Mouse (Mus musculus) liver, adult 2 months (tissue): Measurements from ENCODE around the gene 4933430I17Rik. TPM values are rescaled to one million over a fixed set of nuclear protein-coding genes. Genes with fewer than 3 reads are reported as not detected.
A peak's percentile ranks its signal among the peaks of the same experiment; 100 is the strongest.

ENCODE experiments used
- DNase-seq: peaks from one replicate; pipeline ENCODE4 v3.0.0-alpha.2; 2011; ENCODE audit warnings: low read depth, low spot score; ENCODE audit errors: extremely low read depth
- H3K27ac ChIP-seq: fragments of 200-500 bp; replicated peaks from 2 replicates; pipeline ENCODE4 v1.5.1; 2012; ENCODE audit warnings: low read depth, mild to moderate bottlenecking, control low read depth, inconsistent platforms, low read length; ENCODE audit not compliant: insufficient read depth
- H3K27me3 ChIP-seq: fragments of 200-500 bp; 2 replicates; pipeline ENCODE4 v1.6.1; 2012; ENCODE audit warnings: mild to moderate bottlenecking, moderate library complexity, low read length, inconsistent platforms; ENCODE audit not compliant: control insufficient read depth, insufficient read depth
- H3K36me3 ChIP-seq: fragments of 200-500 bp; 2 replicates; pipeline ENCODE4 v1.6.1; 2012; ENCODE audit warnings: low read length, inconsistent platforms; ENCODE audit not compliant: control insufficient read depth, insufficient read depth
- H3K4me1 ChIP-seq: fragments of 200-500 bp; 2 replicates; pipeline ENCODE4 v1.6.1; 2011; ENCODE audit warnings: low read length; ENCODE audit not compliant: control insufficient read depth, insufficient read depth
- H3K4me3 ChIP-seq: fragments of 200-500 bp; 2 replicates; pipeline ENCODE4 v1.5.1; 2011; ENCODE audit warnings: low read depth, mild to moderate bottlenecking, control low read depth, low read length, moderate library complexity; ENCODE audit not compliant: insufficient read depth
- H3K79me2 ChIP-seq: fragments of 200-500 bp; 2 replicates; pipeline ENCODE4 v1.6.1; 2012; ENCODE audit warnings: inconsistent platforms, mild to moderate bottlenecking, low read length, moderate library complexity; ENCODE audit not compliant: control insufficient read depth, insufficient read depth
- H3K9ac ChIP-seq: fragments of 200-500 bp; 2 replicates; pipeline ENCODE4 v1.6.1; 2012; ENCODE audit warnings: low read depth, mild to moderate bottlenecking, control low read depth, inconsistent platforms, low read length
- CTCF ChIP-seq: fragments of 200-500 bp; IDR thresholded peaks from 2 replicates; pipeline ENCODE4 v1.5.1; 2011; ENCODE audit warnings: low read depth, low read length, control low read depth
- POLR2A ChIP-seq: fragments of 200-500 bp; IDR thresholded peaks from 2 replicates; pipeline ENCODE4 v1.6.1; 2011; ENCODE audit warnings: low read length, control low read depth; ENCODE audit not compliant: insufficient read depth; ENCODE audit errors: extremely low read depth
- WGBS: fragments of 180-500 bp; shearing (Covaris S2); methylation state at CpG from one replicate; pipeline ENCODE4 v1.1.7; 2018; 5-methylcytosine and 5-hydroxymethylcytosine counted together
- polyA plus RNA-seq: library from polyadenylated mRNA; depleted of rRNA; stranded (reverse); fragments of >200 nt; gene quantifications from 2 replicates; pipeline ENCODE4 v1.2.3, GENCODE M21; 2012
- total RNA-seq: library from RNA; depleted of rRNA; stranded (reverse); fragments of >200 nt; gene quantifications from 2 replicates; pipeline ENCODE4 v1.2.3, GENCODE M21; 2014

The 4933430I17Rik gene
- total and polyA plus RNA-seq, 2 experiments = not detected

DNA sequence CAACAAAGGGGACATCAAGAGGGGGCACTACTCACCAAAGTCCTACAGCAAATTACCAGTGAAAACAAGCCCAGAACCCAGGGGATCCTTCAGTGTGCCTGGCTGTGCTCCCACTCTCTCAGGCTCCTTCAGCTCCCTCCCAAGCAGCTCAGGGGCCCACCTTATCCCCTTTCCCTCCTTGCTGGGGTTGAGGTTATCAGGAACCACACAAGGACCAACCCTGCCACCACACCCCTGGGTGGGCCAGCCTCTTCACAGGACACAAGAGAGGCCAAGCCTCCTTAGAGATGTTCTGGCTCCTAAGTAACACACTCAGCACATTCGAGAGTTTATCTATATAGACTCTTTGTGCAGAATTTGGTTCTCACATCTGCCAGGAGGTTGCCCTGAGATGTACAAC, 8.6 kb upstream of the 4933430I17Rik start:
- Histone ChIP-seq H3K36me3 (peaks cover 23% of the 10 kb centered on the region), H3K4me3 (peak overlapping the region; percentile 7; the same call in 1 of the 2 replicates), H3K79me2 (peaks cover 10% of the 10 kb centered on the region; the same call in 1 of the 2 replicates), H3K4me1 (peaks cover 27% of the 10 kb centered on the region), H3K9ac (peak overlapping the region; percentile 68), H3K27me3 (no peaks in the 10 kb centered on the region), H3K27ac (peak overlapping the region; percentile 89)
- 0% methylated on average over 1 of the region's 1 CpGs for WGBS
- TF ChIP-seq POLR2A = no peak
- no peak for DNase-seq

DNA sequence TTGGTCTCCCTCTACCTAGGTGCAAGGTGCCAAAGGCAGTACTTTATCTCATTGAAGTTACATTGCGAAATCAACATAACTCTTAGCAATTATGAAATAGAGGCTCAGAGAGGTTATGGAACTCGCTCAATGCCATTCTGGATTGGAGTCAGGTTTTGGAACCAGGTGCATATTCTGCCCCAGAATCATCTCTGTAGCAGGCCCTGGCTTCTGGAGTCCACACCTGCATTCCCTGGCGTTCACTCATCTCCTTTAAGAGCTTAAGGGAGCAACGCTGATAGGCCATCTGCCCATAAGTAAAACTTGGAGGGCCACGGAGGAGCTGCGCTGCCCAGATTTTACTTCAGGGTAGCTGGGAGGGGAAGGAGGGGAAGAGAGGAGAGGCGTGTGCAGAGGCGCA, 8.1 kb upstream of the 4933430I17Rik start:
- H3K79me2 ChIP-seq = peaks cover 10% of the 10 kb centered on the region; the same call in 1 of the 2 replicates
- H3K27ac ChIP-seq = peak overlapping the region; percentile 87
- WGBS = 23% methylated on average over 8 of the region's 8 CpGs
- peaks cover 26% of the 10 kb centered on the region for H3K4me1 ChIP-seq
- TF ChIP-seq POLR2A (no peak), CTCF (no peak)
- H3K27me3 ChIP-seq = no peaks in the 10 kb centered on the region
- DNase-seq = peak; percentile 100
- no peak overlapping the region; the same call in 1 of the 2 replicates for H3K4me3 ChIP-seq
- H3K36me3 ChIP-seq = peaks cover 18% of the 10 kb centered on the region
- H3K9ac ChIP-seq = peak overlapping the region; percentile 52

DNA sequence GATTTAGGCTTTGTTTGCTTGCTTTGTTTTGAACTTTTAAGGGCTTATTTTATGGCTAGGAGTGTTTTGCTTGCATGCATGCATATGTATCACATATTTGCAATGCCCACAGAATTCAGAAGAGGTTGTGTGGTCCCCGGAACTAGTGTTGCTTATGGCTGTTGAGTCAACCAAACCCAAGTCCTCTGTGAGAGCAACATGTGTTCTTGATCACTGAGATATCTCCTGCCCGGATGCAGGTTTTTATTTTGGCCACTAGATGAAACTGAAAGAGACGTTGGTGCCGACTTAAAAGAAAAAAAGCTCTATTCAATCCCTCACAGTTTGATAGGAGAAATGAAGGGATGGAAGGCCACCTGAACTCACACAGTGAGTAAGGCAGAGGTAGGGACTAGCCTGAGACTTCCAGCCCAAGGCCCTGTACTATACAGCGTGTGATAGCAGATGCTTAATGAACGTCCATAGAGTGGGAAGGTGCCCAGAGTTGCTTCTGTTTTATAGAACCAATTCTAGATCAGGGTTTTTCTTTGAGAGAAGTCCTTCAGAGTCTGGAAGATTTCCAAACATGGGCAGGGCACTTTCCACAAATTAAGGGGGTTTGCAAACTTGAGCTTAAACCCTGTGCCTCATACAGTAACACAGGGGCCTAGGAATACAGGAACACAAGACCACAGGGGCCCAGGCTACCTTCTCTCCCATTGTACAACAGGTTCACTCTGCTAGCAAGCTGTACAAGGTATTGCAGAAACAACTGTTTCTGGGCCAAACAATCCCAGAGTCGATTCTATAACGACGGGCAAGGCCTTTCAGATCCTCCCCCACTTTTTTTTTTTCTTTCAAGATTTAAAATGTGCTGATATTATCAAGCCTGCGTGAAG, 7.4 kb upstream of the 4933430I17Rik start:
- peaks cover 12% of the 10 kb centered on the region for H3K36me3 ChIP-seq
- DNase-seq = peak; percentile 79
- peaks cover 26% of the 10 kb centered on the region for H3K4me1 ChIP-seq
- peaks cover 10% of the 10 kb centered on the region; the same call in 1 of the 2 replicates for H3K79me2 ChIP-seq
- WGBS = 22% methylated on average over 10 of the region's 10 CpGs
- H3K27me3 ChIP-seq = no peaks in the 10 kb centered on the region
- no peak for TF ChIP-seq CTCF
- no peak for TF ChIP-seq POLR2A
- peak overlapping the region; percentile 87 for H3K27ac ChIP-seq
- H3K9ac ChIP-seq = peak overlapping the region; percentile 73
- H3K4me3 ChIP-seq = peak overlapping the region; percentile 42

DNA sequence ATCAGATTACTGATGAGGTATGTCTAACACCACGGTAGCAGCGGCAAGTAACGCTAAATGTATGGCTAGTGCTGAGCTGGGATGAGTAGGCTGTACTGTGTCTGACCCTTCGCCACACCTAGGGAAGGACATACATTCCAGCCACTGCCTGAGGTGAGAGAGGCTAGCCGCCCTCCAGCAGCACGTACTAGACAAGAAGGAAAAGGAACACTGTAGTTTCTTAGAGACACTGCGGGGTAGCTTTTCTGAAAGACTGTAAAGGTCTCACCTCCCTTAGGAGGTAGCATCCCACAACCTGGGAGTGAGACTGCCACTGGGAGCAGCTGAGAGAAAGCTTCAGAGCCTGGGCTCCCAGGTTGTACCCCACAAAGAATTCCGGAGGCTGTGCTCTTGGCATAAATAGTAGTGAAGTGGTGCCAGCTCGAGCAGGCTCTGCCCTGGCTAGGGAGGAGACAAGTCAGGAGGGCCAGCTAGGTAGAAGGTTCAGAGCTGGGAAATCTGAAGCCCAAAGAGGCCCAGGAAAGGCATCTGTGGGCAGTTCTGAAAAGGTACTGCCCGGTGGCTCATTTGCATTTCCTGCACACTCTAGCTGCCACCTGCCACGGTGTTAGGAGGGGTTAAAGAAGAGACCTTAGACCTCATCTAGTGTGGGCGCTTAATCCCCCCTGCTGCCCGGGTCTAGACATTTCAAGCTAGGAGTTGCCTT, 6.6 kb upstream of the 4933430I17Rik start:
- no peaks in the 10 kb centered on the region for H3K27me3 ChIP-seq
- peak overlapping the region; percentile 90 for H3K9ac ChIP-seq
- peak overlapping the region; percentile 84 for H3K4me3 ChIP-seq
- peak overlapping the region; percentile 87 for H3K27ac ChIP-seq
- H3K79me2 ChIP-seq = peaks cover 10% of the 10 kb centered on the region; the same call in 1 of the 2 replicates
- no peak for TF ChIP-seq CTCF
- peak; percentile 27; the same call in 1 of the 2 replicates for TF ChIP-seq POLR2A
- H3K36me3 ChIP-seq = peaks cover 4% of the 10 kb centered on the region
- DNase-seq = peak; percentile 98
- WGBS = 18% methylated on average over 13 of the region's 13 CpGs
- H3K4me1 ChIP-seq = peaks cover 26% of the 10 kb centered on the region

DNA sequence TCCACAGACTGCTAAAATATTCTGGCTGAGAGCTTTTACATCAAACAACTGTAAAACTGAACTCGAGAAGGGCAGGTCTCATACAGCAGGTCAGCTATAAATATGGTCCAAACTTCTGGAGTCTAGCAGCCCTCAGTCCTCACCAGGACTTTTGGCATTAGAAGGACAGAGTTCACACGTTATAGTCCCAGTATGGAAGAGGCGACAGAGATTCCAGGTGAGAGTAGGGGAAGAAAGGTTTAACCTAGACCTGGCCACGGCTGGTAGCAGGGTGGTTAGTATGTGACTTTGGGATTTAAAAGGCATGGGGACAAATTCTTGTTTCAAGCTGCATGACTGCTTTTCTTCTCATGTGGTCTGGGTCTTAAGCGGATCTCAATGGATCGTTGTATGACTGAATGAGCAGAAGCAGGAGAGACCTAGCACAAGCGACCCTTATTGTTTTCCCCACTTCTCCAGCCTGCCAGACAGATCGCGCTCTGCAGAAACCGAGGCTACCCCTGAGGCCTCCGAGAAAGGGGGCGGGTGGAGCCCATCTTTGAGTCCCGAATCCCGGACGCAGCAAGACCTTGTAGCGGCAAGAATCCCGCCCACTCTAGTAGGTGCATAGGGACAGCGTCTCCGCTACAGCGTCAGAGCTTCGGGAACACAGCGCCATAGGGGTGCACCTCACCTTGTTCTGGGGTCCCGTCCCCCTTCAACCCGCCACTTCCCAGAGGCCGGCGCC, 5.9 kb upstream of the 4933430I17Rik start:
- Histone ChIP-seq H3K9ac (peak overlapping the region; percentile 90), H3K27ac (peak overlapping the region; percentile 87), H3K27me3 (no peaks in the 10 kb centered on the region), H3K79me2 (peaks cover 13% of the 10 kb centered on the region; the same call in 1 of the 2 replicates), H3K36me3 (no peaks in the 10 kb centered on the region), H3K4me3 (peak overlapping the region; percentile 84), H3K4me1 (peaks cover 27% of the 10 kb centered on the region)
- TF ChIP-seq CTCF = no peak
- no peak; the same call in 1 of the 2 replicates for TF ChIP-seq POLR2A
- WGBS = 1% methylated on average over 26 of the region's 26 CpGs
- no peak for DNase-seq
